Mouse (Mus musculus) megakaryocyte, embryonic 14.5 days (primary cell): Measurements from ENCODE around the gene Col24a1.

ENCODE experiments used
- FLI1 ChIP-seq: IDR thresholded peaks from 2 replicates; pipeline ENCODE4 v1.6.1; 2012; ENCODE audit warnings: low read length, inconsistent platforms, mixed read lengths
- GATA1 ChIP-seq: IDR thresholded peaks from 3 replicates; pipeline ENCODE4 v1.6.1; 2012; ENCODE audit warnings: mixed read lengths, low read length, inconsistent platforms, borderline replicate concordance

DNA sequence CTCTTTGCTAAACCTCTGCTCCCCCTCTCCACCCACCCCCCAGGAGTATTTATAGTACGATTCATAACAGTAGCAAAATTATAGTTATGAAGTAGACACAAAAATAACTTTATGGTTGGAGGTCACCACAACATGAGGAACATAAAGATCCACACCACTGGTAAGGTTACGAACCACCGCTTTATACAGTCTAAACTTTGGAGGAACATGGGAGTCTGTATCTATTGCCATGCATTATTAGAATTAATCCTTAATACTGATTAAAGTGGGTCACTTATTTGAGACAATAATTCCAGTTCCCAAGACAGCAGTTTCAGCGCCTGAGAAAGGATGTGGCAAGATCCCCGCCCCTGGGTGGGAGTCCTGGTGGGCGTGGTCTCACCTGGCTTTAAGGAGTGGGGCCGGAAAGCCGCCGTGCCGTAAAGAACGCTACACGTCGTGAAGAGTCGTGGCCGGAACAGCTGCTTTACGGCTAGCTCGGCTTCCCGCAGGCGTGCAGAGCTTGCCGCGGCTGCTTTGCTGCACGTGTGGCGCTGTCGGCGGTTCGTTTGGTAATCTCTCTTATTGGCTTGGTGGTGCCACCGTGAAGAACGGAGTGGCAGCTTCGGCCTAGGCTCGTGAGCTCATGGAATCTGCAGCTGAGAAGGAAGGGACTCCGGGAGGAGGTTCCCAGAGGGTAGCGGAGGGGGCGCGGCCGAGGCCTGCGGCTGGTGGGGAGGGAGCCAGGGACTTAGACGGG, 283.6 kb downstream of the Col24a1 start, which contains the start of gene Znhit6:
- TF ChIP-seq GATA1 (no peak), FLI1 (no peak)
